Mouse (Mus musculus) heart, embryonic 14.5 days (tissue): ENCODE results near the gene Fam209. TPM values are rescaled to one million over a fixed set of nuclear protein-coding genes. Genes with fewer than 3 reads are reported as not detected.

Experiments used
- ATAC-seq: fragments of 200-750 bp; cut with Nextera tagmentation; 2 replicates; pipeline ENCODE4 v1.8.0; 2017; ENCODE audit warnings: low read depth, moderate TSS enrichment; ENCODE audit not compliant: insufficient number of reproducible peaks, insufficient read depth, low FRiP score
- H3K27ac ChIP-seq, 2 experiments: fragments of 200-500 bp in 1 of 2; fragments of 300-500 bp in 1 of 2; sonication (generic) in 1 of 2; replicated peaks in 1 of 2; 2 replicates each; pipeline ENCODE4 v1.5.1; 2012 to 2014; ENCODE audit warnings: low read depth in 2 of 2, low read length in 2 of 2, control low read depth in 1 of 2, mild to moderate bottlenecking in 1 of 2, mixed read lengths in 1 of 2; ENCODE audit not compliant: control insufficient read depth in 1 of 2, insufficient read depth in 1 of 2
- H3K27me3 ChIP-seq: fragments of 300-500 bp; sonication (generic); 2 replicates; pipeline ENCODE4 v1.6.1; 2014; ENCODE audit warnings: mild to moderate bottlenecking, low read length, control low read depth; ENCODE audit not compliant: control insufficient read depth, insufficient read depth
- H3K36me3 ChIP-seq: fragments of 300-500 bp; sonication (generic); 2 replicates; pipeline ENCODE4 v1.6.1; 2014; ENCODE audit warnings: mild to moderate bottlenecking, control low read depth, low read length, mixed read lengths; ENCODE audit not compliant: control insufficient read depth, insufficient read depth
- H3K4me1 ChIP-seq, 2 experiments: fragments of 200-500 bp in 1 of 2; fragments of 300-500 bp in 1 of 2; sonication (generic) in 1 of 2; 2 replicates each; pipeline ENCODE4 v1.6.1; 2012 to 2014; ENCODE audit warnings: low read length in 2 of 2, control low read depth in 1 of 2, mixed read lengths in 1 of 2; ENCODE audit not compliant: control insufficient read depth in 2 of 2, insufficient read depth in 2 of 2
- H3K4me2 ChIP-seq: fragments of 300-500 bp; sonication (generic); 2 replicates; pipeline ENCODE4 v1.6.1; 2014; ENCODE audit warnings: mild to moderate bottlenecking, low read length
- H3K4me3 ChIP-seq, 2 experiments: fragments of 200-500 bp in 1 of 2; fragments of 300-500 bp in 1 of 2; sonication (generic) in 1 of 2; 2 replicates each; pipeline ENCODE4 v1.5.1; 2012 to 2014; ENCODE audit warnings: low read length in 2 of 2, mild to moderate bottlenecking in 2 of 2, control low read depth in 1 of 2, low read depth in 1 of 2, moderate library complexity in 1 of 2; ENCODE audit not compliant: control insufficient read depth in 1 of 2, insufficient read depth in 1 of 2
- H3K9ac ChIP-seq: fragments of 300-500 bp; sonication (generic); 2 replicates; pipeline ENCODE4 v1.6.1; 2014; ENCODE audit warnings: mild to moderate bottlenecking, low read length
- H3K9me3 ChIP-seq: fragments of 300-500 bp; sonication (generic); 2 replicates; pipeline ENCODE4 v1.6.1; 2016; ENCODE audit warnings: low read length, control low read depth; ENCODE audit not compliant: control insufficient read depth
- WGBS: fragments of 180-500 bp; shearing (Covaris S2); extraction: QIAGEN DNeasy Blood & Tissue Kit; methylation state at CpG from one replicate; pipeline ENCODE4 v1.1.7; 2014; 5-methylcytosine and 5-hydroxymethylcytosine counted together
- polyA plus RNA-seq: library from polyadenylated mRNA; unstranded; fragments of >200 nt; fragmentation: Nextera tagmentation; extraction: Ambion mirVana; gene quantifications from 2 replicates; pipeline ENCODE4 v1.2.1, GENCODE M21; 2014

Gene Fam209
- polyA plus RNA-seq, 1 experiment from 2014 or later: not detected

DNA sequence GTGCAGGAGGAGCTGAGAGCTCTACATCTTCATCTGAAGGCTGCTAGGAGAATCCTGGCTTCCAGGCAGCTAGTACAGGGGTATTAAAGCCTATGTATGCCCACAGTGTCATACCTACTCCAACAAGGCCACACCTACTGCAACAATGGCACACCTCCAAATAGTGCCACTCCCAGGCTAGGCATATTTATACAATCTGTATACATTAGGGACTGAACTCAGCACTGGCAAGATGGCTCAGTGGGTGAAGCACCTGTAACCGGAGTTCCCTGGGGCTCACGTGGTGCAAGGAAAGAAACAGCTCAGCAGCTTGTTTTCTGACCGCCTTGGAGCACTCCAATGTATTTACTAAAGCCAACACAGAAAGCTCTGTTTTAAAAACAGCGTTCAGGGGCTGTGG, 26.7 kb upstream of the Fam209 start:
- no peak for ATAC-seq
- Histone ChIP-seq H3K9ac (no peak overlapping the region), H3K27me3 (no peaks in the 10 kb centered on the region), H3K4me1 (peaks cover 9 to 12% of the 10 kb centered on the region in 2 experiments), H3K36me3 (peaks cover 59% of the 10 kb centered on the region), H3K4me3 (no peak overlapping the region), H3K27ac (no peak overlapping the region), H3K9me3 (no peaks in the 10 kb centered on the region), H3K4me2 (no peak overlapping the region)
- WGBS: 94% methylated on average over 4 of the region's 4 CpGs

GRCm38 (mm10) chr2:172447317-172447716, 25.0 kb upstream of the Fam209 start:
- Histone ChIP-seq H3K27me3 (no peaks in the 10 kb centered on the region), H3K4me2 (no peak overlapping the region), H3K36me3 (peaks cover 74% of the 10 kb centered on the region), H3K4me1 (no peaks in the 10 kb centered on the region), H3K9ac (no peak overlapping the region), H3K4me3 (no peak overlapping the region), H3K9me3 (no peaks in the 10 kb centered on the region), H3K27ac (no peak overlapping the region)
- 88% methylated on average over 6 of the region's 6 CpGs for WGBS
- ATAC-seq: no peak

DNA sequence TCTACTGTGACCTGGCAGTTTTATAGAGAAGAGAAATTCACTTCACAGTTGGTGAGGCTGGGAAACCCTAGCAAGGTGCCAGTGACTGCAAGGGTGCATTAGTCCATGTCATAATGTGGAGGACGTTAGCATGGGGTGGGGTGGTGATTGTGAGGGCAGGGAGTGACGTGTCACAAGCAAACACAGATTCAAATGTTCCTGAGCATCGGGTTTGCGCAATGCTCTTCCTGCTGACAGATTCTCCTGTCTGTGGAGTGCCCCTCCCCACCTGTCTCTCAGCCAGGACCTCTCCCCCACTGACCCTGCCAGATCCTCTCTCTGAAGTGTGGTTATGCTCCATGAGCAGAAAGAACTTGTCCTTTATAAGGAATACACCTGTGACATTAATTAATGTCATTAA, 24.0 kb upstream of the Fam209 start:
- H3K36me3 ChIP-seq: peaks cover 84% of the 10 kb centered on the region
- H3K27ac ChIP-seq: no peak overlapping the region
- H3K27me3 ChIP-seq: no peaks in the 10 kb centered on the region
- ATAC-seq: no peak
- no peaks in the 10 kb centered on the region for H3K9me3 ChIP-seq
- no peak overlapping the region for H3K9ac ChIP-seq
- no peaks in the 10 kb centered on the region for H3K4me1 ChIP-seq
- no peak overlapping the region for H3K4me3 ChIP-seq
- 92% methylated on average over 4 of the region's 4 CpGs for WGBS
- H3K4me2 ChIP-seq: no peak overlapping the region

- Histone ChIP-seq H3K9me3 (no peaks in the 10 kb centered on the region), H3K4me3 (no peak overlapping the region), H3K9ac (no peak overlapping the region), H3K27me3 (no peaks in the 10 kb centered on the region), H3K4me1 (no peaks in the 10 kb centered on the region), H3K27ac (no peak overlapping the region), H3K36me3 (peaks cover 85% of the 10 kb centered on the region), H3K4me2 (no peak overlapping the region)
- no peak for ATAC-seq
- WGBS: 86% methylated on average over 6 of the region's 6 CpGs
Measured at GRCm38 (mm10) chr2:172450640-172451039, 21.7 kb upstream of the Fam209 start.

- no peaks in the 10 kb centered on the region for H3K4me1 ChIP-seq
- no peak overlapping the region for H3K9ac ChIP-seq
- H3K27ac ChIP-seq: no peak overlapping the region
- ATAC-seq: no peak
- H3K4me2 ChIP-seq: no peak overlapping the region
- peaks cover 82% of the 10 kb centered on the region for H3K36me3 ChIP-seq
- no peaks in the 10 kb centered on the region for H3K9me3 ChIP-seq
- 92% methylated on average over 4 of the region's 4 CpGs for WGBS
- H3K4me3 ChIP-seq: no peak overlapping the region
- no peaks in the 10 kb centered on the region for H3K27me3 ChIP-seq
Measured at GRCm38 (mm10) chr2:172452031-172452430, 20.3 kb upstream of the Fam209 start.

DNA sequence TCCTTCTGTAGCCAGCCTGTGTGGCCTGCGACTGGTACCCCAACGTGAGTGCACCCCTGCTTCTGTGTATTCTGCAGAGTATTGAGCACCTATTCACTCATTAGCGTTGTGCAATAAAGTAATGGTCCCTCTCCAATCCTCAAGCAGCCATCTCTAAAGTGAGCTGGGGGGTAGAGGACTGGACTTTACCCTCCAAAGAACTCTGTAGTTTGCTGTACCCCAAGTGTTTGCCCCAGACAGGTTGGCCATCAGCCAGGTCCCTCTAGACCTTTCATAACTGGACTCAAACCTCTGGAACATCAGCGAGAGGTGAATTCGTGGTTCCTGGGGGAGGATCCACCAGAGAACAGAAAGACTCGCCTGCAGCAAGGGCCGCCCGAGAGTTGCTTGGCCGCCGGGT, 19.9 kb upstream of the Fam209 start:
- WGBS: 90% methylated on average over 10 of the region's 10 CpGs
- peaks cover 82% of the 10 kb centered on the region for H3K36me3 ChIP-seq
- H3K4me1 ChIP-seq: no peaks in the 10 kb centered on the region
- H3K27ac ChIP-seq: no peak overlapping the region
- ATAC-seq: no peak
- no peaks in the 10 kb centered on the region for H3K9me3 ChIP-seq
- no peak overlapping the region for H3K9ac ChIP-seq
- H3K4me3 ChIP-seq: no peak overlapping the region
- H3K4me2 ChIP-seq: no peak overlapping the region
- no peaks in the 10 kb centered on the region for H3K27me3 ChIP-seq

GRCm38 (mm10) chr2:172458496-172458895, 13.8 kb upstream of the Fam209 start, which contains the start of gene Gcnt7:
Gene Gcnt7 (minus strand): TSS chr2:172458596.
- no peaks in the 10 kb centered on the region for H3K9me3 ChIP-seq
- ATAC-seq: no peak
- H3K4me1 ChIP-seq: peaks cover 3 to 6% of the 10 kb centered on the region in 2 experiments; a peak in 2 of 4 replicates
- H3K27ac ChIP-seq: no peak within 1 kb of the TSS
- H3K4me2 ChIP-seq: no peak within 1 kb of the TSS
- no peak within 1 kb of the TSS for H3K9ac ChIP-seq
- peaks cover 53% of the 10 kb centered on the region for H3K36me3 ChIP-seq
- no peak within 1 kb of the TSS for H3K4me3 ChIP-seq
- whole genome bisulfite sequencing: 85% methylated on average over 11 of the region's 11 CpGs
- H3K27me3 ChIP-seq: no peaks in the 10 kb centered on the region

DNA sequence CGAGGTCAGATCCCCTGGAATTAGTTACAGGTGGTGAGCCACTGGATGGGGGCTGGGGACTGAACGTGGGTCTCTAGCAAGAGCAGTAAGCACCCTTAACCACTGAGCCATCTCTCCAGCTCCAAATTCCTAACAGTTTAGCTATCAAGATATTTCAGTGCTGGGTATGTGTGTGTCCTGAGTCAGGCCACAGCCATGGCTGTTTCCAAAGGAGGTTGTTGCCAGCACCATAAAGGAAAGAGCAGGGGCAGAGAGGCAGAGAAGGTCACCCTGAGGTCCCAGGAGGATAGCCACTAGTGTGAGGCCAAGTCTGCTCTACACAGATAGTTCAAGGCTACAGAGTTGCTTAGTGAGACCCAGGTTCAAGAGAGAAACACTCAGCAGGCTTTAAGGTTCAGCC, 11.7 kb upstream of the Fam209 start:
- Histone ChIP-seq H3K4me1 (peaks cover 3 to 6% of the 10 kb centered on the region in 2 experiments; a peak in 2 of 4 replicates), H3K9ac (no peak overlapping the region), H3K9me3 (no peaks in the 10 kb centered on the region), H3K36me3 (peaks cover 65% of the 10 kb centered on the region), H3K4me2 (no peak overlapping the region), H3K4me3 (no peak overlapping the region), H3K27ac (no peak overlapping the region; a peak in 1 of 4 replicates), H3K27me3 (no peaks in the 10 kb centered on the region)
- ATAC-seq: no peak
- 63% methylated on average over 2 of the region's 2 CpGs for WGBS
